Mouse (Mus musculus): Measurements from ENCODE around the gene Wnk2. TPM values are rescaled to one million over a fixed set of nuclear protein-coding genes. Genes with fewer than 3 reads are reported as not detected.
"Not testable (repeated sequence)": the region's sequence is repeated elsewhere in the genome, so short reads cannot be mapped to it uniquely, and the experiment has no call there.

The Wnk2 gene
- polyA plus RNA-seq, 1 experiment from 2014 or later, result 0.89 TPM

GRCm38 (mm10) chr13:49076196-49076595 lies 71.6 kb downstream of the Wnk2 start:
- peaks cover 20% of the 10 kb centered on the region; the same call in 1 of the 2 replicates for H3K27me3 ChIP-seq (ENCODE audit: insufficient read depth, poor library complexity, severe bottlenecking)
- no peaks in the 10 kb centered on the region for H3K36me3 ChIP-seq

GRCm38 (mm10) chr13:49075377-49075776 lies 72.4 kb downstream of the Wnk2 start:
- no peak for DNase-seq (ENCODE audit: low spot score)
- Histone ChIP-seq H3K4me3 (no peak overlapping the region), H3K27ac (no peak overlapping the region), H3K27me3 (ENCODE audit: insufficient read depth, poor library complexity, severe bottlenecking) (peaks cover 20% of the 10 kb centered on the region; the same call in 1 of the 2 replicates), H3K36me3 (no peaks in the 10 kb centered on the region), H3K4me1 (no peaks in the 10 kb centered on the region), H3K9me3 (no peaks in the 10 kb centered on the region)
- WGBS, result 77% methylated on average over 3 of the region's 3 CpGs

More at GRCm38 (mm10) chr13:49076196-49076595, 71.6 kb downstream of the Wnk2 start:
- Histone ChIP-seq H3K4me1 (no peaks in the 10 kb centered on the region), H3K4me3 (no peak overlapping the region), H3K27ac (no peak overlapping the region), H3K9me3 (no peaks in the 10 kb centered on the region)
- DNase-seq (ENCODE audit: low spot score), result no peak
- 87% methylated on average over 11 of the region's 11 CpGs for WGBS

GRCm38 (mm10) chr13:49073295-49073694 lies 74.5 kb downstream of the Wnk2 start:
- Histone ChIP-seq H3K27ac (no peak overlapping the region), H3K9me3 (no peaks in the 10 kb centered on the region), H3K4me3 (no peak overlapping the region), H3K36me3 (no peaks in the 10 kb centered on the region), H3K27me3 (ENCODE audit: insufficient read depth, poor library complexity, severe bottlenecking) (peaks cover 20% of the 10 kb centered on the region; the same call in 1 of the 2 replicates), H3K4me1 (no peaks in the 10 kb centered on the region)
- 72% methylated on average over 6 of the region's 6 CpGs for WGBS
- DNase-seq (ENCODE audit: low spot score), result no peak

GRCm38 (mm10) chr13:49071861-49072260 lies 76.0 kb downstream of the Wnk2 start:
- Histone ChIP-seq H3K27me3 (ENCODE audit: insufficient read depth, poor library complexity, severe bottlenecking) (peaks cover 20% of the 10 kb centered on the region; the same call in 1 of the 2 replicates), H3K27ac (no peak overlapping the region), H3K4me1 (no peaks in the 10 kb centered on the region), H3K36me3 (no peaks in the 10 kb centered on the region), H3K9me3 (no peaks in the 10 kb centered on the region), H3K4me3 (no peak overlapping the region)
- WGBS, result 77% methylated on average over 5 of the region's 5 CpGs
- DNase-seq (ENCODE audit: low spot score), result no peak

GRCm38 (mm10) chr13:49069979-49070378 lies 77.8 kb downstream of the Wnk2 start:
- no peak for DNase-seq (ENCODE audit: low spot score)
- Histone ChIP-seq H3K27ac (no peak overlapping the region), H3K9me3 (no peaks in the 10 kb centered on the region), H3K4me1 (no peaks in the 10 kb centered on the region), H3K36me3 (no peaks in the 10 kb centered on the region), H3K4me3 (no peak overlapping the region), H3K27me3 (ENCODE audit: insufficient read depth, poor library complexity, severe bottlenecking) (peaks cover 10% of the 10 kb centered on the region; the same call in 1 of the 2 replicates)
- 76% methylated on average over 6 of the region's 6 CpGs for WGBS

- no peak for DNase-seq (ENCODE audit: low spot score)
- no peaks in the 10 kb centered on the region for H3K4me1 ChIP-seq
- no peaks in the 10 kb centered on the region for H3K36me3 ChIP-seq
- 86% methylated on average over 4 of the region's 4 CpGs for WGBS
- H3K4me3 ChIP-seq, result no peak overlapping the region
- H3K27ac ChIP-seq, result no peak overlapping the region
- H3K27me3 ChIP-seq (ENCODE audit: insufficient read depth, poor library complexity, severe bottlenecking), result peaks cover 10% of the 10 kb centered on the region; the same call in 1 of the 2 replicates
- H3K9me3 ChIP-seq, result no peaks in the 10 kb centered on the region
Observed at GRCm38 (mm10) chr13:49069393-49069792, 78.4 kb downstream of the Wnk2 start.

GRCm38 (mm10) chr13:49064257-49064656 lies 83.6 kb downstream of the Wnk2 start:
- Histone ChIP-seq H3K9me3 (no peaks in the 10 kb centered on the region), H3K27ac (no peak overlapping the region), H3K4me1 (no peaks in the 10 kb centered on the region), H3K36me3 (no peaks in the 10 kb centered on the region), H3K4me3 (no peak overlapping the region), H3K27me3 (ENCODE audit: insufficient read depth, poor library complexity, severe bottlenecking) (peaks cover 9% of the 10 kb centered on the region; the same call in 1 of the 2 replicates)
- 73% methylated on average over 5 of the region's 5 CpGs for WGBS
- DNase-seq (ENCODE audit: low spot score), result no peak

- Histone ChIP-seq H3K4me1 (no peaks in the 10 kb centered on the region), H3K4me3 (no peak overlapping the region), H3K9me3 (no peaks in the 10 kb centered on the region), H3K27ac (no peak overlapping the region), H3K27me3 (ENCODE audit: insufficient read depth, poor library complexity, severe bottlenecking) (peaks cover 22% of the 10 kb centered on the region), H3K36me3 (no peaks in the 10 kb centered on the region)
- DNase-seq (ENCODE audit: low spot score), result no peak
- WGBS, result 71% methylated on average over 7 of the region's 7 CpGs
Observed at GRCm38 (mm10) chr13:49060456-49060855, 87.4 kb downstream of the Wnk2 start.

GRCm38 (mm10) chr13:49058528-49058927 lies 89.3 kb downstream of the Wnk2 start:
- no peak overlapping the region for H3K4me3 ChIP-seq
- WGBS, result 87% methylated on average over 4 of the region's 4 CpGs
- H3K9me3 ChIP-seq, result no peaks in the 10 kb centered on the region
- no peaks in the 10 kb centered on the region for H3K36me3 ChIP-seq
- DNase-seq (ENCODE audit: low spot score), result no peak
- H3K27me3 ChIP-seq (ENCODE audit: insufficient read depth, poor library complexity, severe bottlenecking), result peaks cover 22% of the 10 kb centered on the region
- H3K4me1 ChIP-seq, result no peaks in the 10 kb centered on the region
- H3K27ac ChIP-seq, result no peak overlapping the region

- 0 out of 2 replicates have a peak, but pooled peaks cover 4% of the 10 kb centered on the region for H3K4me1 ChIP-seq
- DNase-seq (ENCODE audit: low spot score), result no peak
- H3K27ac ChIP-seq, result no peak overlapping the region
- H3K36me3 ChIP-seq, result no peaks in the 10 kb centered on the region
- no peak overlapping the region for H3K4me3 ChIP-seq
- no peaks in the 10 kb centered on the region for H3K9me3 ChIP-seq
- peaks cover 26% of the 10 kb centered on the region for H3K27me3 ChIP-seq (ENCODE audit: insufficient read depth, poor library complexity, severe bottlenecking)
- WGBS, result 89% methylated on average over 4 of the region's 4 CpGs
Observed at GRCm38 (mm10) chr13:49056304-49056703, 91.5 kb downstream of the Wnk2 start.

GRCm38 (mm10) chr13:49054753-49055152 lies 93.1 kb downstream of the Wnk2 start:
- H3K4me3 ChIP-seq; H3K9me3 ChIP-seq; H3K4me1 ChIP-seq; DNase-seq (ENCODE audit: low spot score); H3K36me3 ChIP-seq; H3K27ac ChIP-seq: not testable (repeated sequence)
- peaks cover 26% of the 10 kb centered on the region for H3K27me3 ChIP-seq (ENCODE audit: insufficient read depth, poor library complexity, severe bottlenecking)

GRCm38 (mm10) chr13:49053333-49053732 lies 94.5 kb downstream of the Wnk2 start:
- 0 out of 2 replicates have a peak, but pooled peaks cover 4% of the 10 kb centered on the region for H3K4me1 ChIP-seq
- no peak for DNase-seq (ENCODE audit: low spot score)
- no peak overlapping the region for H3K27ac ChIP-seq
- H3K27me3 ChIP-seq (ENCODE audit: insufficient read depth, poor library complexity, severe bottlenecking), result peaks cover 28% of the 10 kb centered on the region
- no peak overlapping the region for H3K4me3 ChIP-seq
- no peaks in the 10 kb centered on the region for H3K9me3 ChIP-seq
- 67% methylated on average over 2 of the region's 2 CpGs for WGBS
- H3K36me3 ChIP-seq, result no peaks in the 10 kb centered on the region

- H3K9me3 ChIP-seq, result no peaks in the 10 kb centered on the region
- H3K4me3 ChIP-seq, result no peak overlapping the region
- 38% methylated on average over 9 of the region's 9 CpGs for WGBS
Observed at GRCm38 (mm10) chr13:49052512-49052911, 95.3 kb downstream of the Wnk2 start.

GRCm38 (mm10) chr13:49047393-49047792 lies 100.4 kb downstream of the Wnk2 start:
- Histone ChIP-seq H3K36me3 (no peaks in the 10 kb centered on the region), H3K4me3 (no peak overlapping the region), H3K27ac (no peak overlapping the region), H3K4me1 (0 out of 2 replicates have a peak, but pooled peaks cover under 1% of the 10 kb centered on the region), H3K9me3 (no peaks in the 10 kb centered on the region), H3K27me3 (ENCODE audit: insufficient read depth, poor library complexity, severe bottlenecking) (peaks cover 13% of the 10 kb centered on the region; the same call in 1 of the 2 replicates)
- no peak for DNase-seq (ENCODE audit: low spot score)
- 78% methylated on average over 1 of the region's 1 CpGs for WGBS

More at GRCm38 (mm10) chr13:49052512-49052911, 95.3 kb downstream of the Wnk2 start:
- Histone ChIP-seq H3K36me3 (no peaks in the 10 kb centered on the region), H3K27ac (no peak overlapping the region; the same call in 1 of the 2 replicates), H3K4me1 (0 out of 2 replicates have a peak, but pooled peaks cover 4% of the 10 kb centered on the region), H3K27me3 (ENCODE audit: insufficient read depth, poor library complexity, severe bottlenecking) (peaks cover 26% of the 10 kb centered on the region)
- no peak for DNase-seq (ENCODE audit: low spot score)
